Mouse (Mus musculus) hindbrain, embryonic 10.5 days (tissue): ENCODE measurements around the gene Gpr155. TPM values are rescaled to one million over a fixed set of nuclear protein-coding genes. Genes with fewer than 3 reads are reported as not detected.

Experiments
- DNase-seq: peaks from one replicate; pipeline ENCODE4 v3.0.0-alpha.2; 2017; ENCODE audit warnings: low spot score
- H3K27ac ChIP-seq: fragments of 300-500 bp; sonication (generic); 2 replicates; pipeline ENCODE4 v1.5.1; 2016; ENCODE audit warnings: mild to moderate bottlenecking, moderate library complexity
- H3K27me3 ChIP-seq: fragments of 300-500 bp; sonication (generic); 2 replicates; pipeline ENCODE4 v1.6.1; 2016; ENCODE audit warnings: mild to moderate bottlenecking; ENCODE audit not compliant: poor library complexity, insufficient read depth, severe bottlenecking
- H3K36me3 ChIP-seq: fragments of 300-500 bp; sonication (generic); 2 replicates; pipeline ENCODE4 v1.6.1; 2016; ENCODE audit warnings: mild to moderate bottlenecking, moderate library complexity
- H3K4me1 ChIP-seq: fragments of 300-500 bp; sonication (generic); replicated peaks from 2 replicates; pipeline ENCODE4 v1.6.1; 2016; ENCODE audit warnings: mild to moderate bottlenecking
- H3K4me3 ChIP-seq: fragments of 300-500 bp; sonication (generic); 2 replicates; pipeline ENCODE4 v1.5.1; 2016; ENCODE audit warnings: mild to moderate bottlenecking, moderate library complexity
- H3K9me3 ChIP-seq: fragments of 300-500 bp; sonication (generic); 2 replicates; pipeline ENCODE4 v1.6.1; 2016; ENCODE audit warnings: mild to moderate bottlenecking, moderate library complexity
- WGBS: fragments of 180-500 bp; shearing (Covaris S2); methylation state at CpG from one replicate; pipeline ENCODE4 v1.1.7; 2016; 5-methylcytosine and 5-hydroxymethylcytosine counted together
- polyA plus RNA-seq: library from polyadenylated mRNA; unstranded; fragments of >200 nt; fragmentation: Nextera tagmentation; extraction: Ambion mirVana; gene quantifications from 2 replicates; pipeline ENCODE4 v1.2.1, GENCODE M21; 2016

The Gpr155 gene
- polyA plus RNA-seq: 1.7 and 3.1 TPM in 2 replicates

DNA sequence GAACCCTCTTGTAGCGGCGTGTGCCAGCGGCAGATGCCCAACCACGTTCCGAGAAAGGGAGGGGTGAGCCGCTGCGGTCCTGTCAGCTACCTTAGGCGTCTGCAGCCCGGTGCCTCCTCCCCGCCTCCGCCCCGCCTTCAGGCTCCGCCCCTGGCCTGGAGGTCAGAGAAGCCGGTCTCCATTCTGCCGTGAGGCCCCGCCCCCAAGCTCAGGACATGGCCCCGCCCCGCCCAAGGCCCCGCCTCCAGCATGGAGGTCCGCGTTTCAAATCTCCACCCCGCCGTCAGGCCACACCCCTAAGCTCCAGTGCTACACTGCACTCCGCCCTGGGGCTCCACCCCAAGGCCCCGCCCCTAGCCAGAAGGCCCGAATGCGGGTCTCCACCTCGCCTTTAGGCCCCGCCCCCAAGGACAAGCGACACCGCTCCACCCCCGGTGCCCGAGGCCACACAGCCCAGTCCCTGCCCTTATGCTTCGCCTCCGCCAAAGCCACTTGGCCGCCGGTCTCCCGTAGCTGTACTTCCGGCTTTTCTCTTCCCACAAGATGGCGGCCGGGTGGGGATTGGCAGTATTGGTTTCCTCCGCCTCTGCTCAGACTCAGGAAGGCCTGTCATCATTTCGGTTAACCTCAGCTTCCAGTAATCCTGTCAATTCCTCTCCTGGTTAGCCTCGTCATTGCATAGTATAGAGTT is at the start of gene Gpr155:
Gpr155 (minus strand) TSS at position 217 of the 691 bp plus-strand sequence.
- under 1% methylated on average over 44 of the region's 44 CpGs for WGBS
- H3K27ac ChIP-seq: peak within 1 kb of the TSS; percentile 85
- peaks cover 16% of the 10 kb centered on the region; the same call in 1 of the 2 replicates for H3K27me3 ChIP-seq
- no peaks in the 10 kb centered on the region for H3K36me3 ChIP-seq
- peaks cover 6% of the 10 kb centered on the region for H3K4me1 ChIP-seq
- peak; percentile 100 for DNase-seq
- peak within 1 kb of the TSS; percentile 76 for H3K4me3 ChIP-seq
- no peaks in the 10 kb centered on the region for H3K9me3 ChIP-seq

DNA sequence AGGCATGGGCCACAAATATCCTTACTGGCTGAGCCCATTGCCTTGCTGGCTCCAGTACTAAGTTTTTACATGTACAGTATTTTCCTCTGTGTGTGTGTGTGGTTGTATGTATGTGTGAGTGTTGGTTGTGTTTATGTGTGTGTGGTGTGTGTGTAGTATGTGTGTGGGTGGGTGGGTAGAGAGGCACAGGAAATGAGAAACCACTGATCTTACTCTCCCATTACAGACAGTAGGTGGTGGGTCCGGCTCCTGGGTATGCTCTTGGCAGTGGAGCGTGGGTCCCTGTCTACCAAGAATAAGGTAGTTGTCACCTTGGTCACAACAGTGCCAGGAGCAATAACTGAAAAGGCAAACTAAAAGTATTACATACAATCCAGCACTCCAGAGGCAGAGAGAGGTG is 49.5 kb upstream of the Gpr155 start:
- H3K27ac ChIP-seq: no peak overlapping the region
- H3K36me3 ChIP-seq: peaks cover 70% of the 10 kb centered on the region
- WGBS: 98% methylated on average over 2 of the region's 2 CpGs
- H3K4me3 ChIP-seq: no peak overlapping the region
- H3K4me1 ChIP-seq: peaks cover 14% of the 10 kb centered on the region
- DNase-seq: no peak
- no peaks in the 10 kb centered on the region for H3K27me3 ChIP-seq
- H3K9me3 ChIP-seq: no peaks in the 10 kb centered on the region

DNA sequence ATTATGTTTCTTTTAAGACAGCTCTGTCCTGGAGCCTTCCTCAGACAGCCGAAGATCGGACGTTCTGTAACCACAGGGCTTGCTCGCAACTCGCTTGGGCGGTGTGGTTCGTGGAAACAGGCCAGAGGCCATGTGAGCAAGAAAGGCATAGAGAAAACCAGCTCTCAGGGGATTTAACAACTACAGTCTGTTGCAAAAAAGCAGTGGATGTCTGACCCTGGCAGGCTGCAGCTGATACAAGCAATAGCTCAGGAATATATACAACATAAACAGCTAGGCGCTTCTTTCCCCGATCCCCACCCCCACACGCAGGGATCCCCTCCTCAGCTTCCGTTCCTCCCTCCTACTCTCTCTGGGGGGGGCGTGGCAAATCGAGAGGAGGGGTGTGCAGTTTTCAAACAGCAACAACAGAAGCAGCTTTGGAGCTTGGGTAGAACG is 45.6 kb upstream of the Gpr155 start:
- H3K9me3 ChIP-seq: no peaks in the 10 kb centered on the region
- H3K4me3 ChIP-seq: peak overlapping the region; percentile 29
- DNase-seq: peak; percentile 30
- peaks cover 9% of the 10 kb centered on the region for H3K4me1 ChIP-seq
- 30% methylated on average over 14 of the region's 14 CpGs for WGBS
- no peaks in the 10 kb centered on the region for H3K27me3 ChIP-seq
- peak overlapping the region; percentile 77 for H3K27ac ChIP-seq
- H3K36me3 ChIP-seq: peaks cover 45% of the 10 kb centered on the region

DNA sequence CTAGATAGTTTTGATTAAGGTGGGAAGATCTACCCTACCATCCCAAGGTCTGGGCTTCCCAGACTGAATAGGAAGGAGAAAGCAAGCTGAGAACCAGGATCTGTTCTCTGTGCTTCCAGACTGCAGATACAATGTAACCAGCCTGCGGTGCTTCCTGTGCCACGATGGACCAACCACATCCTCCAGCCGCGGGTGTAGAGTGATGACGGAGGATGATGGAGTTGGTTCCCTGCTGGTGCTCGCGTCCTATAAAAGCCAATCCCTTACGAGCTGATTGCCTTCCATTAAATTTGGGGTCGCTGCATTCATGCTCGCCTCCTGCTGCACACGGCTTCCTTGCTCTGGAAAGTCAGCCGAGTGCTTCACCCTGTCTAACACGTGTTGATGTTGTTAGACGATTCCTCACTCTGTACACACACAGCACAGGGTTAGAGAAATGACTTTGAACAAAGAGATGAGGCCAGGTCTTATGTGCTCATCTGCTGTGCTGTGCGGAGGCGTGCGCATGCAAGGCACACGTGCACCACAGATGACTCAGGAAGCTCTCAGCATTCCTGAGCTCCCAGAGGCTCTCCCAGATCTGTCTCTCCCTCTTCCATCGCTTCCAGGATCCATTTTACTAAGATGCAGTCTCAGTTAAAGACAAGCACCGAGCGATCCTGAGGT is 42.6 kb upstream of the Gpr155 start:
- DNase-seq: no peak
- Histone ChIP-seq H3K36me3 (peaks cover 21% of the 10 kb centered on the region), H3K9me3 (no peaks in the 10 kb centered on the region), H3K4me3 (no peak overlapping the region), H3K27ac (no peak overlapping the region), H3K27me3 (no peaks in the 10 kb centered on the region), H3K4me1 (peaks cover 7% of the 10 kb centered on the region; the same call in 1 of the 2 replicates)
- 76% methylated on average over 21 of the region's 21 CpGs for WGBS

DNA sequence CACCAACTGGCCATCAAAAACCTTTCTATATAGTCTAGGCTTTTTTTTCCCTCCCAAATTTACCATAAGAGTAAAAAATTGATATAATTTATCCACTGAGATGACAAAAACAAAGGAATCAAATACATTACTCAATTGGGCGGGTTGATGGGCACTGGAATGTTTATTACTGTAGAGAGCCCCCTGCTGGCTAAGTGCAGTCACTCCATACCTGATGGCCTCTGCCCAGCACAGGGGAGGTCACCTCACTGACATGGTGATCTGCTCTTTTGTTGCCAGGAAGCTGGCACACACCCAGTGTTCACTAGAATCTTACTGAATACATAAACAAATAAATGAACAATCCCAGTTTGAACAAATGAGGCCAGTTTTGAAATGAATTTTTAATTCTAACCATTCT is 40.9 kb upstream of the Gpr155 start:
- 0 out of 2 replicates have a peak, but pooled peaks cover 8% of the 10 kb centered on the region for H3K36me3 ChIP-seq
- no peak overlapping the region for H3K27ac ChIP-seq
- H3K4me1 ChIP-seq: peaks cover 6% of the 10 kb centered on the region; the same call in 1 of the 2 replicates
- no peaks in the 10 kb centered on the region for H3K9me3 ChIP-seq
- DNase-seq: peak; percentile 22
- 28% methylated on average over 1 of the region's 1 CpGs for WGBS
- no peak overlapping the region for H3K4me3 ChIP-seq
- no peaks in the 10 kb centered on the region for H3K27me3 ChIP-seq

DNA sequence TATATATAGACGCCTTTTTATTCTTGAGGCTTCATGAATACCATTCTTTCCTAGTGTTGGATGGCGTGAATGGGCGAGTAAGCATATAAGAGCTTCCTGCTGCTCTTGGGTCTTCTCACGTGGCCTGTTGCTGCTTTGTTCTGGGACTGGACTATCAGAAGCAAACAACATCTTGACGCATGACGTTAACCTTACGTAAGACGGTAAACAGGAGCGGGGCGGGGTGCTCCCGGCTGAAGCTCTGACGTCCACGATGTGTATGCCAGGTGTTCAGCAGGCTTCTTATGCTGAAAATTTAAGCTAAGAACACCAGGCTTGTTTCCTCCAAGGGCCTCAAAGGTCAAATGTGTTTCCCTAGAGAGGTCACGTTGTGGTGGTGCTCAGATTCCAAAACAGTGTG is 39.5 kb upstream of the Gpr155 start:
- WGBS: 85% methylated on average over 14 of the region's 14 CpGs
- Histone ChIP-seq H3K27ac (no peak overlapping the region), H3K36me3 (no peaks in the 10 kb centered on the region), H3K4me1 (no peaks in the 10 kb centered on the region), H3K9me3 (no peaks in the 10 kb centered on the region), H3K4me3 (no peak overlapping the region), H3K27me3 (0 out of 2 replicates have a peak, but pooled peaks cover 3% of the 10 kb centered on the region)
- DNase-seq: no peak

DNA sequence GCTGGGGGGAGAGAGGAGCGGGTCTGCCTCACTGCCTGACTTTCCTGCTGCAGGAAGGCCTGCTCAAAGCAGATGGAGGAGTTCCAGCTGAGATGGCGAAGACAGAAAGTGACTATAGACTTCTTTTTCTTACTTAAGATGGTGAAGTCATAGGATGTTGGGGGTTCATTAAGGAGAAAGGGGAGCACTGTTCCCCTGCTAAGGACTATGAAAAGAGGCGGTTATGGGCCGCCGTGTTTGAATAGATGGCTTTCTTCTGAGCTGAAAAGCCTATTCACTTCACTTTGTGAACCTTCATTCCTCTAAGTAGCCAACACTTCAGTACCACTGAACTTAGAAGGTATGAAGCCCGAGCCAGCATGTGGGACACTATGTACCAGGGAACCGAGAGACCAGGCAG is 33.4 kb upstream of the Gpr155 start:
- Histone ChIP-seq H3K9me3 (no peaks in the 10 kb centered on the region), H3K27ac (no peak overlapping the region)
- 43% methylated on average over 7 of the region's 7 CpGs for WGBS

DNA sequence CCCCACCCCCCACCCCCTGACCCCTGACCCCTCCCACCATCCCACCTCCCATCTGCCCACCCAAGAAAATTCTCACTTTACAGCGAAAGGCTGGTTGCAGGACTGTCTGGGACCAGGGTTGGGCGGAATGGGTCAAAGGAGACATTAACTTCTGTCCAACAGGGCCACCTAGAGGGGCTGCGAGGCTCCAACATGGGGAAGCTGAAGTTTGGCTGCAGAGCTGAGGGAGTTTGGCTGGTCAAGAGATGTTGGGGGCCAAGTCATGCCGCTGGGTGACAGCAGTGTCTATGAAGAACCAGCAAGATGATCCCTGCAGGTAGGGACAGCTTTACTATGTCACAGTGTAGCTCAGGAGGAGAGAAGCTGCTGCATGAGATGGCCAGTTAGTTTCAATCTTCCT is 32.9 kb upstream of the Gpr155 start:
- peak; percentile 22 for DNase-seq

More for the DNA sequence above, 33.4 kb upstream of the Gpr155 start:
- peaks cover 9% of the 10 kb centered on the region for H3K4me1 ChIP-seq
- DNase-seq: no peak
- H3K27me3 ChIP-seq: 0 out of 2 replicates have a peak, but pooled peaks cover 3% of the 10 kb centered on the region
- no peak overlapping the region for H3K4me3 ChIP-seq
- H3K36me3 ChIP-seq: no peaks in the 10 kb centered on the region

DNA sequence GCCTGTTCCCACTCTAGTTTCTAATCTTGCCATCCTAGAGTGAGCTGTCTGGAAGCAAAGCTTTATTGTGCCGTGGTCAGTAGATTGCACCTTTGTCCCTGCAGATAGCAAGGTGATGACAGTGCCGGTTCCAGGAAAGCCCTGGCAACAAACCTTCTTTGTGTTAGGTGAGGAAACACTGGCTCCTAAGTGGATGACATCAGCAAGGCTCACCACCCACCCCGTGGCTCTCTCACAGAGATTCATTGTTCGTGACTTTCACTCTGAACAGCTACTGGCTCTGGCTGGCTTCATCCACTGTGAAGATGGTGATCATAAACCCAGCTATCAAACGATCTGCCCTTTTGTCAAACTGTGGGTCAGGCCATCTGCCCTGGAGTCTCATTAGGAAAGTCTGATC is 29.5 kb upstream of the Gpr155 start:
- no peak overlapping the region for H3K27ac ChIP-seq
- no peak overlapping the region for H3K4me3 ChIP-seq
- no peak for DNase-seq
- 63% methylated on average over 5 of the region's 5 CpGs for WGBS
- no peaks in the 10 kb centered on the region for H3K9me3 ChIP-seq
- no peaks in the 10 kb centered on the region for H3K36me3 ChIP-seq
- H3K4me1 ChIP-seq: peaks cover 9% of the 10 kb centered on the region
- H3K27me3 ChIP-seq: no peaks in the 10 kb centered on the region

More for the DNA sequence above, 32.9 kb upstream of the Gpr155 start:
- H3K4me3 ChIP-seq: no peak overlapping the region
- H3K27me3 ChIP-seq: 0 out of 2 replicates have a peak, but pooled peaks cover 3% of the 10 kb centered on the region
- no peaks in the 10 kb centered on the region for H3K9me3 ChIP-seq
- H3K36me3 ChIP-seq: no peaks in the 10 kb centered on the region
- no peak overlapping the region for H3K27ac ChIP-seq
- 39% methylated on average over 4 of the region's 4 CpGs for WGBS
- H3K4me1 ChIP-seq: peaks cover 9% of the 10 kb centered on the region

DNA sequence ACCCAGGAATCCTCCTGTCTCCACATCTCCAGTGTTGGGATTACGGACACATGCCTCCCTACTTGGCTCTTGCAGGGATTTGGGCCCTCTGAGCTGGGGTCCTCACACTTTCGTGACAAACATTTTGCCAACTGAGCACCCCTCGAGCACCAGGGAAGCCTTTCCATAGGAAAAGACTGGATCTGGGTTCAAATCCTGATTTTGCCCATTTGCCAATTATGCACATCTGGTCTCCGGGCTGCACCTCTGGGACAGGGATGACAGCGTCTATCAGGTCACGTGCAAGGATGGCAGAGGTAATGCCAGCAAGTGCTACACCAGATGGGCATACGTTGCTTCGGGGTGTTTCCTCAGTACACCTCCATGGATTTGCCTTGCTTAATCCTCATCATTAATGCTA is 23.7 kb upstream of the Gpr155 start:
- H3K4me3 ChIP-seq: no peak overlapping the region
- H3K9me3 ChIP-seq: no peaks in the 10 kb centered on the region
- H3K4me1 ChIP-seq: no peaks in the 10 kb centered on the region
- no peak overlapping the region for H3K27ac ChIP-seq
- DNase-seq: no peak
- H3K27me3 ChIP-seq: no peaks in the 10 kb centered on the region
- no peaks in the 10 kb centered on the region for H3K36me3 ChIP-seq
- 93% methylated on average over 8 of the region's 8 CpGs for WGBS

DNA sequence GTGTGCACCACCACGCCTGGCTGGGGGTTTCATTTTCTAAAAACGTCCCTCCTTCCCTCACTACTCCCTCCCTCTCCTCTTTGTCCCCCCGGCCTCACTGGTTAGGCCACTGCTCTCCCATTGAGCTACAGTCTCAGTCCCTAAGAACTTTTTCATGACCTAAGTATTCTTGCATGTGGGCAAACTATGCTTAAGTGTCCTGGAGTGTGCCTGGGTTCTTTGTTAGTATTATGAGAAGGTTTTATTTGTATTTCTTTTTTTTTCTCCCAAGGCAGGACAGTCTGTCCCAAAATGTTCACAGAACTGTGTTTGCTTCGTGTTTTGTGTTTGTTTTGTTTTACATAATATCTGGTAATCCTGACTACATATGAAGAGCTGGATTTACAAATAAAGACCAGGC is 21.3 kb upstream of the Gpr155 start:
- no peak for DNase-seq
- Histone ChIP-seq H3K9me3 (no peaks in the 10 kb centered on the region), H3K36me3 (no peaks in the 10 kb centered on the region), H3K4me3 (no peak overlapping the region), H3K27ac (no peak overlapping the region), H3K27me3 (no peaks in the 10 kb centered on the region), H3K4me1 (no peaks in the 10 kb centered on the region)
- WGBS: 67% methylated on average over 4 of the region's 4 CpGs

DNA sequence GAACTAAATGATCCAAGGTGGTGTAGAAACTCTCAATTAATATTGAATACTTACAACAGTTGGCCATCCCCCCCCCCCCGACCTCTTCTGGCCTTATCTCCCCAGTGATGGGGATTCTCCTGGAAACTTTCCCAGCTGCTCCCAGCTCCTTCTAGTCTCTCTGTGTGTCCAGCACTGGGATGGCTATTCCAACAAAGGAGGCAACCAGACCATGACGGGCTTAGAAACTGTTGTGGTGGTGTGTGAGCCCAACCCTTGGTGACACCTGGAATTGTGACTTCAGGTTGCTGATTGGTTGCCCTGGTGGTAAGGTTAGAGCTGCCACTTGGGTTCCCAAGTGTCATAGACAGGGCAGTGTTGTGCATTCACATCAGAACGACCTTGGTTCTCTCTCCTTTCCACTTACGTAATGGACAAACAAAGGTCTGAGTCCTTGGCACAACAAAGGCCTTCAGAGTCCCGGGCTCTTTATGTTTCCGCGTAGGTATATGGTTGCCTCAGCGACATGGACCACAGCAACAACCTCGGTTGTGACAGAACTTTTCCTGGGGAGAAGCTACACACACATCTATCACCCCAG is 20.1 kb upstream of the Gpr155 start:
- Histone ChIP-seq H3K9me3 (no peaks in the 10 kb centered on the region), H3K36me3 (no peaks in the 10 kb centered on the region), H3K27ac (no peak overlapping the region), H3K4me3 (no peak overlapping the region), H3K27me3 (no peaks in the 10 kb centered on the region), H3K4me1 (peaks cover 5% of the 10 kb centered on the region; the same call in 1 of the 2 replicates)
- no peak for DNase-seq
- 89% methylated on average over 9 of the region's 9 CpGs for WGBS

DNA sequence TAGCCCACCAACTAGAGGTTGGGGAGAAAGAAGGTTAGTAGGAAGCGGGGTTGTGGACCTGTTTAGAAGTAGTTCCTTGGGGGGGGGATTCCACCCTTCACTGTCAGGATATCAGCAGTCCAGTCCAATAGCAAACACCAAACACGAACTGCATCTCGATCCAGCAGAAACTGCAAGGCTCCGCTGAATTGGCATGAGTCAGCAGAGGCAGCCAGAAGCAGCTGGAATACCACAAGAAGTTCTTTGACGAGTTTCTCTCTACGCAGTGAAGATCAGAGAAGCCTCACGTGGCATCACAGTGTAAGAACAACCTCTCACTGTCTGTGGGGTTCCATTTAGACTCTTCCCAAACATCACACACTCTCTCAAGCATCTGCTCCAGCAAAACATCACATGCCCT is 18.6 kb upstream of the Gpr155 start:
- Histone ChIP-seq H3K4me3 (no peak overlapping the region), H3K4me1 (peaks cover 6% of the 10 kb centered on the region; the same call in 1 of the 2 replicates), H3K27ac (no peak overlapping the region), H3K27me3 (no peaks in the 10 kb centered on the region), H3K36me3 (no peaks in the 10 kb centered on the region), H3K9me3 (no peaks in the 10 kb centered on the region)
- no peak for DNase-seq
- 90% methylated on average over 7 of the region's 7 CpGs for WGBS
